Mouse (Mus musculus): ENCODE measurements around the gene Usp54. TPM values are rescaled to one million over a fixed set of nuclear protein-coding genes. Genes with fewer than 3 reads are reported as not detected.

Usp54 gene
- polyA plus RNA-seq, 2 experiments from 2014 or later = 1.6 to 2.2 TPM

Other genes with a start within 250 kb of the Usp54 start
- gene Mrps16, start 247.4 kb downstream of the Usp54 start, polyA plus RNA-seq (2017; shearing (Covaris generic)) = 100 to 1,000 TPM; 127 to 128 TPM
- gene Cfap70, start 188.8 kb downstream of the Usp54 start, polyA plus RNA-seq (2017; shearing (Covaris generic)) = not detected
- gene Anxa7, start 160.9 kb downstream of the Usp54 start, polyA plus RNA-seq (2017; shearing (Covaris generic)) = 10 to 100 TPM; 51.3 to 57.5 TPM
- 1 to 10 TPM in 1 of 2 experiments, under 1 TPM in 1; 0.60 to 2.5 TPM for gene Mss51, start 144.2 kb downstream of the Usp54 start, polyA plus RNA-seq (2017; shearing (Covaris generic))
- 10 to 100 TPM; 29.8 to 47.4 TPM for gene Ppp3cb, start 94.5 kb downstream of the Usp54 start, polyA plus RNA-seq (2017; shearing (Covaris generic))
- not detected for gene Myoz1, start 15.5 kb upstream of the Usp54 start, polyA plus RNA-seq (2017; shearing (Covaris generic))
- gene Synpo2l, start 27.3 kb upstream of the Usp54 start, polyA plus RNA-seq (2017; shearing (Covaris generic)) = not detected
- gene Sec24c, start 33.2 kb upstream of the Usp54 start, polyA plus RNA-seq (2017; shearing (Covaris generic)) = 10 to 100 TPM; 94.7 to 97.5 TPM
- 1 to 10 TPM; 5.6 to 6.6 TPM for gene Fut11, start 53.9 kb upstream of the Usp54 start, polyA plus RNA-seq (2017; shearing (Covaris generic))
- 100 to 1,000 TPM; 152 to 154 TPM for gene Chchd1, start 61.9 kb upstream of the Usp54 start, polyA plus RNA-seq (2017; shearing (Covaris generic))
- 10 to 100 TPM; 19.2 to 24.8 TPM for gene Zswim8, start 66.5 kb upstream of the Usp54 start, polyA plus RNA-seq (2017; shearing (Covaris generic))
- 10 to 100 TPM in 1 of 2 experiments, 1 to 10 TPM in 1; 9.0 to 12.0 TPM for gene Ndst2, start 93.5 kb upstream of the Usp54 start, polyA plus RNA-seq (2017; shearing (Covaris generic))
- 10 to 100 TPM; 21.9 to 29.4 TPM for gene Camk2g, start 153.0 kb upstream of the Usp54 start, polyA plus RNA-seq (2017; shearing (Covaris generic))
- gene Plau, start 195.6 kb upstream of the Usp54 start, polyA plus RNA-seq (2017; shearing (Covaris generic)) = not detected